Mouse (Mus musculus) C2C12 (cell line): ENCODE results near the gene Prex1.

Source experiments
- CTCF ChIP-seq: IDR thresholded peaks from one replicate; pipeline ENCODE4 v1.5.1; 2011; ENCODE audit not compliant: control insufficient read depth, insufficient read depth, insufficient read length
- MAX ChIP-seq: IDR thresholded peaks from one replicate; pipeline ENCODE4 v1.6.1; 2011; ENCODE audit warnings: mild to moderate bottlenecking, control low read depth
- MYOG ChIP-seq: IDR thresholded peaks from one replicate; pipeline ENCODE4 v1.6.1; 2011; ENCODE audit not compliant: control insufficient read depth, insufficient read length; ENCODE audit errors: extremely low read depth

DNA sequence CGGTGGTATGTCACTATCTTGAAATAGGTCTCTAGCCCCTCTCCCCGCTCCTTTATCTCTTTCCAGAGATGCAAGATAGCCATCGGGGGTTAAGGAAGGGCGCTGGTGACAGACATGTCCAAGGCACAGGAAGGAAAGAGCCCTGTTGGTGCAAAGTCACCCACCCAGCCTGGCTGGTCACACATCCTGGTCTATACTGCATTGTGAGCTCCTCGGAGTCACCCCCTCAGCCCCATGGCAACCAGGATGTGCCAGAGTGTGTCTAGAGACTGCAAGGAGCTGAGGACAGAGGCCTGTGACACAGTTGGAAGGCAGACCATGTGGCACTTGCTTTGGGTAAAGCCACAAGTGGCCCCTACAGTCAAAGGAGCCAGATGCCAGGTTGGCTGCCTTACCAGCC is 94.4 kb downstream of the Prex1 start:
- no peak for TF ChIP-seq CTCF
- no peak for TF ChIP-seq MAX
- no peak for TF ChIP-seq MYOG
